Comparison of ENCODE assay signal across 9 mouse cellular contexts in the genomic region with DNA sequence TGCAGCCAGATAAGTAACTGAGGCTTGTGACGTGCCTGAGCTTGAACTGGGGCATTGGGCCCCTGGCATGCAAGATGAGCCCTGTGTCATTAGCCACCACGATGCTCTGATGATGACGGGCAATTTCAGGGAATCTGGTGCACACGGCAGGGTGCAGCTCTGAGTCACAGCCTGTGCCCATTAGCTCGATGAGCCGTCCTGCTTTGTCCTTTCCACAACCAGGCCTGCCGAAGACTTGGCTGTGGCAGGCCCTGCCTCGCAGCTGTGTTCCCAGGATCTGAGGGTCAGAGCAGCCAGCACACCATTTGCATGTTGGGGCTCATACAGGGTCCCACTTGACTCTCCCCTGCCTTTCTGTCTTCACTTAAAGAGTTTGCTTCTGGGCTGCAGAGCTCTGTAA. TPM values are rescaled to one million over a fixed set of nuclear protein-coding genes. Genes with fewer than 3 reads are reported as not detected.
DNase-seq lines count a peak whose midpoint lies in the region; ATAC-seq and TF ChIP-seq lines count a peak whose summit lies in the region.
"Had no signal": no experiment of that assay in that cellular context is flagged by ENCODE, and none has a peak within 500 bp of the region (broad histone marks: within the 10 kb centered on the region; RNA-seq: fewer than 3 reads in every experiment).

No protein-coding gene starts in this region.

- TF ChIP-seq EP300 in heart, adult 2 months (IDR thresholded peaks at IDR 0.05; ENCODE audit: insufficient read depth, low read depth, low read length) = no peak

- 75% methylated on average over 8 of the region's 8 CpGs for WGBS in midbrain, embryonic 11.5 days
- WGBS in midbrain, embryonic 10.5 days = 77% methylated on average over 8 of the region's 8 CpGs
- WGBS in forebrain, postnatal 0 days = 23% methylated on average over 8 of the region's 8 CpGs
- 76% methylated on average over 8 of the region's 8 CpGs for WGBS in heart, adult 2 months

- H3K4me2 ChIP-seq in midbrain, embryonic 11.5 days = no peak overlapping the region
- no peak overlapping the region for H3K4me2 ChIP-seq in forebrain, postnatal 0 days (ENCODE audit: low read depth)

- no peaks in the 10 kb centered on the region for H3K4me1 ChIP-seq in midbrain, embryonic 11.5 days (ENCODE audit: control insufficient read depth, insufficient read depth, low read length)
- 0 out of 2 replicates have a peak, but pooled peaks cover 4% of the 10 kb centered on the region for H3K4me1 ChIP-seq in midbrain, embryonic 10.5 days
- H3K4me1 ChIP-seq in forebrain, postnatal 0 days (ENCODE audit: insufficient read depth) = 0 out of 2 replicates have a peak, but pooled peaks cover 4% of the 10 kb centered on the region
- H3K4me1 ChIP-seq in heart, adult 2 months (ENCODE audit: control insufficient read depth, insufficient read depth, low read length) = peaks cover 3% of the 10 kb centered on the region; the same call in 1 of the 2 replicates

- no peak for TF ChIP-seq POLR2A in heart, adult 2 months (IDR thresholded peaks at IDR 0.05; ENCODE audit: insufficient read depth, low read depth, low read length)

- no peaks in the 10 kb centered on the region for H3K27me3 ChIP-seq in midbrain, embryonic 11.5 days (ENCODE audit: control insufficient read depth, insufficient read depth, low read length)
- no peaks in the 10 kb centered on the region for H3K27me3 ChIP-seq in midbrain, embryonic 10.5 days (ENCODE audit: low read depth, poor library complexity, severe bottlenecking)
- H3K27me3 ChIP-seq in forebrain, postnatal 0 days (ENCODE audit: insufficient read depth, low read length) = no peaks in the 10 kb centered on the region
- H3K27me3 ChIP-seq in heart, adult 2 months (ENCODE audit: control insufficient read depth, insufficient read depth, low read length) = no peaks in the 10 kb centered on the region

- peaks cover 10% of the 10 kb centered on the region for H3K36me3 ChIP-seq in midbrain, embryonic 11.5 days (ENCODE audit: control insufficient read depth, insufficient read depth, low read length)
- H3K36me3 ChIP-seq in midbrain, embryonic 10.5 days = peaks cover 95% of the 10 kb centered on the region
- H3K36me3 ChIP-seq in forebrain, postnatal 0 days (ENCODE audit: insufficient read depth) = peaks cover 47% of the 10 kb centered on the region
- no peaks in the 10 kb centered on the region for H3K36me3 ChIP-seq in heart, adult 2 months (ENCODE audit: control insufficient read depth, insufficient read depth, low read length)

- H3K4me3 ChIP-seq in midbrain, embryonic 11.5 days (ENCODE audit: low read depth, low read length) = no peak overlapping the region
- H3K4me3 ChIP-seq in midbrain, embryonic 10.5 days = no peak overlapping the region
- no peak overlapping the region for H3K4me3 ChIP-seq in forebrain, postnatal 0 days (ENCODE audit: low read depth, low read length)
- no peak overlapping the region for H3K4me3 ChIP-seq in heart, adult 2 months

- no peak overlapping the region for H3K27ac ChIP-seq in midbrain, embryonic 11.5 days (ENCODE audit: low read depth, low read length)
- H3K27ac ChIP-seq in midbrain, embryonic 10.5 days (replicated peaks) = no peak overlapping the region
- peak overlapping the region; percentile 57; the same call in 1 of the 2 replicates for H3K27ac ChIP-seq in forebrain, postnatal 0 days (ENCODE audit: low read depth, low read length)
- H3K27ac ChIP-seq in heart, adult 2 months = no peak overlapping the region

- H3K9me3 ChIP-seq in midbrain, embryonic 11.5 days (ENCODE audit: control insufficient read depth, low read length) = no peaks in the 10 kb centered on the region
- H3K9me3 ChIP-seq in midbrain, embryonic 10.5 days (replicated peaks) = no peaks in the 10 kb centered on the region
- H3K9me3 ChIP-seq in forebrain, postnatal 0 days (ENCODE audit: low read length) = no peaks in the 10 kb centered on the region

- no peak overlapping the region for H3K9ac ChIP-seq in midbrain, embryonic 11.5 days (ENCODE audit: low read length)
- 0 out of 2 replicates have a peak overlapping the region, but pooled peaks have one; percentile 19 for H3K9ac ChIP-seq in forebrain, postnatal 0 days
- H3K9ac ChIP-seq in heart, adult 2 months (ENCODE audit: low read depth, low read length) = no peak overlapping the region

- no peaks in the 10 kb centered on the region for H3K79me2 ChIP-seq in heart, adult 2 months (replicated peaks; ENCODE audit: control insufficient read depth, insufficient read depth, low read length)

- peak; percentile 81 for DNase-seq in midbrain, embryonic 11.5 days (ENCODE audit: low spot score, missing footprints)
- no peak for DNase-seq in midbrain, embryonic 10.5 days (ENCODE audit: low spot score)
- peak; percentile 75 for DNase-seq in cerebellum, adult 11 months
- DNase-seq in forebrain, postnatal 0 days = peak; percentile 32
- peak; percentile 86 for DNase-seq in retina, postnatal 1 day
- no peak for DNase-seq in heart, adult 2 months
- no peak for DNase-seq in urinary bladder, postnatal 14 days (ENCODE audit: low spot score)
- DNase-seq in lung, adult 18-20 months = no peak
- DNase-seq: heart, adult 18-20 months had no signal

- no peak for TF ChIP-seq CTCF in forebrain, postnatal 0 days (IDR thresholded peaks at IDR 0.05; ENCODE audit: low read depth)
- no peak for TF ChIP-seq CTCF in heart, adult 2 months (IDR thresholded peaks at IDR 0.05)

- intact Hi-C loops in heart, adult 2 months (cut with DNase I) = no loop called here

- ATAC-seq in midbrain, embryonic 11.5 days (ENCODE audit: low FRiP score) = no peak
- peak; percentile 38 for ATAC-seq in forebrain, postnatal 0 days

RNA-seq across cellular contexts. Expression of a gene that starts 34.6 kb away (rescaled TPM):
- 33.3 and 39.6 TPM in 2 replicates for polyA plus RNA-seq in midbrain, embryonic 11.5 days (2014; fragmentation: Nextera tagmentation; extraction: Ambion mirVana)
- 45.2 and 56.1 TPM in 2 replicates for polyA plus RNA-seq in midbrain, embryonic 10.5 days (2016; fragmentation: Nextera tagmentation; extraction: Ambion mirVana)
- 107 and 133 TPM in 2 replicates for total RNA-seq in forebrain, postnatal 0 days (2014; rRNA removed)
- 46.8 and 53.2 TPM in 2 replicates for polyA plus RNA-seq in forebrain, postnatal 0 days (2015; fragmentation: Nextera tagmentation; extraction: Ambion mirVana)
- total RNA-seq in heart, adult 2 months (2021) = 10 to 100 TPM; 26.2 to 36.1 TPM
- polyA plus RNA-seq in heart, adult 2 months (2012; rRNA removed) = 23.0 and 29.7 TPM in 2 replicates

RNA-seq across cellular contexts. Expression of a gene that starts 57.3 kb away (rescaled TPM):
- 123 and 138 TPM in 2 replicates for polyA plus RNA-seq in midbrain, embryonic 11.5 days (2014; fragmentation: Nextera tagmentation; extraction: Ambion mirVana)
- polyA plus RNA-seq in midbrain, embryonic 10.5 days (2016; fragmentation: Nextera tagmentation; extraction: Ambion mirVana) = 291 and 321 TPM in 2 replicates
- total RNA-seq in forebrain, postnatal 0 days (2014; rRNA removed) = 7.4 and 11.6 TPM in 2 replicates
- polyA plus RNA-seq in forebrain, postnatal 0 days (2015; fragmentation: Nextera tagmentation; extraction: Ambion mirVana) = 8.9 and 9.9 TPM in 2 replicates
- total RNA-seq in heart, adult 2 months (2021) = 1 to 10 TPM; 2.0 to 2.4 TPM
- 0.85 and 1.2 TPM in 2 replicates for polyA plus RNA-seq in heart, adult 2 months (2012; rRNA removed)

Comparison
In these comparisons a context has a peak if more than half of its experiments do, and no peak if none do; other contexts are left out.
1. DNase-seq: peak in midbrain, embryonic 11.5 days (single experiment), cerebellum, adult 11 months (single experiment), forebrain, postnatal 0 days (single experiment) and retina, postnatal 1 day (single experiment); none in midbrain, embryonic 10.5 days (single experiment), heart, adult 2 months (0 of 2), urinary bladder, postnatal 14 days (single experiment) and lung, adult 18-20 months (0 of 2).
2. RNA of a gene that starts 57.3 kb away (polyA plus RNA-seq): 291 to 321 TPM in midbrain, embryonic 10.5 days and 123 to 138 TPM in midbrain, embryonic 11.5 days; 8.9 to 9.9 TPM in forebrain, postnatal 0 days and 0.85 to 1.2 TPM in heart, adult 2 months; every median in the first group is over 10 times any median in the second.